Mouse (Mus musculus): ENCODE results near the gene Zfand3. TPM values are rescaled to one million over a fixed set of nuclear protein-coding genes. Genes with fewer than 3 reads are reported as not detected.

The Zfand3 gene
- polyA plus RNA-seq, 1 experiment: 682 TPM

DNA sequence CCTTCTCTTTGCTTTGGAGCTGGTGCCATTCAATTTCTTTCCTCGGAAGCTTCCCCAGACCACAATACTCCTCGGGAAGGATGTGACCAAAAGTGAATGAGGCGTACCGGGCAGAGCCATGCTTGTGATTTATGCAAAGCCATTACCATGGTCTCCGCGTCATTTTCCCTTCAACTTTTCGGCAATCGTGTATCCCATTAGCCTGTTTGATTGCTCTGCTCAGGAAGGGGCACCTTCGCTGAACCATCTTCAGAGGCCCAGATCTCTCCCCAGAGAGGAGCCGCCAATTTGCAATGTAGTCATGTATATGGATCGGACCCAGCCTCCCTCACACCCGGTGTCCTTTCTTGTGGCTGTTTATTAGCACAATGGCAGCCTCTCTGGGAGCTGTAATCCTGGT, 218.3 kb downstream of the Zfand3 start:
- H3K4me3 ChIP-seq (ENCODE audit: control insufficient read depth, low read depth, low read length): no peak overlapping the region
- H3K4me1 ChIP-seq (ENCODE audit: control insufficient read depth, insufficient read depth, low read length): no peaks in the 10 kb centered on the region
- no peaks in the 10 kb centered on the region for H3K27me3 ChIP-seq (ENCODE audit: control insufficient read depth, insufficient read depth, low read length)
- no peaks in the 10 kb centered on the region for H3K36me3 ChIP-seq (ENCODE audit: control insufficient read depth, insufficient read depth, low read length)
- H3K27ac ChIP-seq (ENCODE audit: control insufficient read depth, insufficient read depth, low read depth, low read length): no peak overlapping the region
- TF ChIP-seq CTCF (IDR thresholded peaks at IDR 0.05; ENCODE audit: control insufficient read depth, insufficient read depth, insufficient replicate concordance, low read depth, low read length): no peak
- TF ChIP-seq POLR2A (IDR thresholded peaks at IDR 0.05; ENCODE audit: control insufficient read depth, low read depth, low read length): no peak

DNA sequence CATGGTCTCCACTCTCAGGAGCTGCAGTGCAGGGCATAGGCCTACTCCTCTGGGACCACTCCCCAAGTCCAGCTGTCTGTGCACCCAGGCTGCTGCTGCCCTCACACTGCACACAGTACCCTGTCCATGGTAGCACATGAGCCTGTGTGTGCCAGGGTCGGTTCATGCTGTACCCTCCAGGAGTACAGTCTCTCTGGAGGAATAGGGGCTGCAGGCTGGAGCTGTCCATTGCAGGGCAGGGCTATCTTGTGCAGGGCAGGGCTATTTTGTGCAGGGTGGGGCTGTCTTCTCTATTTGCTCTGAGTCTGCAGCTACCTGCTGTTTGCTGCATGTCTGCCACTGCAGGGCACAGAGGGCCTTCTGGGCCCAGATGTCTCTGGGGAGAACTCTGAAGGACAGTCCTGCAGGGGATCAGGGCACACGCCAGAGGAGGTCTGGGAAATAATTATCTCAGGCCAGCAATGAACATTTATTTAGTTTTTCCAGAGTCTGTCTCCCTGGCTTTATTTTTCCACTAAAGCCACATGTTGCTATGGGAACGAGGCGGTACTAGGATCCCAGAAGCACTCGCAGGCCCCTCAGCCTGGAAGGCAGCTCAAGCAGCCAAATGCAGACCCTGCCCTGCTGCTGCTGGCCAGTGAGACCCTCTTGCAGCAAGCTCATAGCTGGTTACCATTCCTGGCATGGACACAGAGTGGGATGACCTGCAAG, 220.7 kb downstream of the Zfand3 start:
- TF ChIP-seq POLR2A (IDR thresholded peaks at IDR 0.05; ENCODE audit: control insufficient read depth, low read depth, low read length): no peak
- no peak for TF ChIP-seq CTCF (IDR thresholded peaks at IDR 0.05; ENCODE audit: control insufficient read depth, insufficient read depth, insufficient replicate concordance, low read depth, low read length)
- no peak overlapping the region for H3K27ac ChIP-seq (ENCODE audit: control insufficient read depth, insufficient read depth, low read depth, low read length)
- no peaks in the 10 kb centered on the region for H3K4me1 ChIP-seq (ENCODE audit: control insufficient read depth, insufficient read depth, low read length)
- no peak overlapping the region for H3K4me3 ChIP-seq (ENCODE audit: control insufficient read depth, low read depth, low read length)
- H3K36me3 ChIP-seq (ENCODE audit: control insufficient read depth, insufficient read depth, low read length): no peaks in the 10 kb centered on the region
- no peaks in the 10 kb centered on the region for H3K27me3 ChIP-seq (ENCODE audit: control insufficient read depth, insufficient read depth, low read length)

DNA sequence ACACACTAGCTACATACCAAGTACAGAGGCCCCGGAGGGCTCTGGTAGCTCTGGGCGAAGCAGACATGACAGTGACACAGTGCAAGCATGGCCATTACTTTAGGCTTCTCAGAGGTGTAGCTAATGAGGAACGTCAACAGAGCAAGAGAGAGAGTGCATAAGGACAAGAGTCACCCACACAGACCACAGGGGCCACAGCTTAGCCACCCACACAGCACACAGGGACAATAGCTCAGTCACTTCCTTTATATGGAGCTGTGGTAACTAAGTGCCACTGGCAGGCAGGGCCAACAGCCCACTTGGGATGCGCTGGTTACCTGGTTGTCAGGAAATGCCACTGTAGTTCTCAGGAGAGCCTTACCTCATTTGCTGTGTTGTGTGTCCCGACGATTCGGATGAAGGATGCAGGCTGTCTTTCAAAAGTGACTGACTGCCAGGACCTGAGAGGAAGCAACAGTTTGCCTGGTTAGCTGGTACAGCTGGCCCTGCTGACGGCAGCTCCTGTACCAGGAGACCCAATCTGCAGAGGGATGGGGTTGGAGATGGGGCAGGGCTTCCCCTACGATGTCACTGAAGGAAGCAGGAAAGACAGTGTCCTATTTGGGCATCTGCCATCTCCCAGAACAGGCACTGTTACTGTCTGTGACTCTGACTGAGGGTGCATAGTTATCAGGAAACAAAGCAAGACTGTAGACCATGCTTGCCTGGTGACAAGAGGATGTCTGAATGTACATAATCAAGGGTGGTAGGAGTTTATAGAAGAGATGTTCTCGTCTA, 224.1 kb downstream of the Zfand3 start:
- TF ChIP-seq CTCF (IDR thresholded peaks at IDR 0.05; ENCODE audit: control insufficient read depth, insufficient read depth, insufficient replicate concordance, low read depth, low read length) (no peak), POLR2A (IDR thresholded peaks at IDR 0.05; ENCODE audit: control insufficient read depth, low read depth, low read length) (no peak)
- H3K4me1 ChIP-seq (ENCODE audit: control insufficient read depth, insufficient read depth, low read length): peaks cover 7% of the 10 kb centered on the region
- H3K27ac ChIP-seq (ENCODE audit: control insufficient read depth, insufficient read depth, low read depth, low read length): no peak overlapping the region
- no peaks in the 10 kb centered on the region for H3K27me3 ChIP-seq (ENCODE audit: control insufficient read depth, insufficient read depth, low read length)
- no peaks in the 10 kb centered on the region for H3K36me3 ChIP-seq (ENCODE audit: control insufficient read depth, insufficient read depth, low read length)
- H3K4me3 ChIP-seq (ENCODE audit: control insufficient read depth, low read depth, low read length): no peak overlapping the region

DNA sequence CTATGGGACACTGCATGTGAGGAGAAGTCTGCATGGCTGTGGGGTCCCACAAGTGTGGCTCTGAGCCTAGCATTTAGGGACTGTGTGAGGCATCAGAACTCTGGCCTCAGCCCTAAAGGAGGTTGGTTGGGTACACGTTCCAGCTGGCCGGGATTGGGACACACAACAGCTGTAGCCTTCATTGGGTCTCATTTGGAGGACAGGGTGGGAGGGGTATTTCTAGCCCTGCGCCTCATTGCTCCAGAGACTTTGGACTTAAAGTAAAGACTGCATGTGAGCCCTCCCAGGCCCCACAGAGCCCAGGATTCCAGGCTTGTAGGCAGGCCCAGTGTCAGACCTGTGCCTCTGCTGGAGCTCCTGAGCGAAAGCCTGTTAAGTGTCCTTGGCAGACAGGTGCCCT, 225.9 kb downstream of the Zfand3 start:
- H3K4me1 ChIP-seq (ENCODE audit: control insufficient read depth, insufficient read depth, low read length): peaks cover 7% of the 10 kb centered on the region
- no peak overlapping the region for H3K27ac ChIP-seq (ENCODE audit: control insufficient read depth, insufficient read depth, low read depth, low read length)
- H3K4me3 ChIP-seq (ENCODE audit: control insufficient read depth, low read depth, low read length): no peak overlapping the region
- TF ChIP-seq CTCF (IDR thresholded peaks at IDR 0.05; ENCODE audit: control insufficient read depth, insufficient read depth, insufficient replicate concordance, low read depth, low read length): no peak
- TF ChIP-seq POLR2A (IDR thresholded peaks at IDR 0.05; ENCODE audit: control insufficient read depth, low read depth, low read length): no peak
- no peaks in the 10 kb centered on the region for H3K27me3 ChIP-seq (ENCODE audit: control insufficient read depth, insufficient read depth, low read length)
- H3K36me3 ChIP-seq (ENCODE audit: control insufficient read depth, insufficient read depth, low read length): no peaks in the 10 kb centered on the region

DNA sequence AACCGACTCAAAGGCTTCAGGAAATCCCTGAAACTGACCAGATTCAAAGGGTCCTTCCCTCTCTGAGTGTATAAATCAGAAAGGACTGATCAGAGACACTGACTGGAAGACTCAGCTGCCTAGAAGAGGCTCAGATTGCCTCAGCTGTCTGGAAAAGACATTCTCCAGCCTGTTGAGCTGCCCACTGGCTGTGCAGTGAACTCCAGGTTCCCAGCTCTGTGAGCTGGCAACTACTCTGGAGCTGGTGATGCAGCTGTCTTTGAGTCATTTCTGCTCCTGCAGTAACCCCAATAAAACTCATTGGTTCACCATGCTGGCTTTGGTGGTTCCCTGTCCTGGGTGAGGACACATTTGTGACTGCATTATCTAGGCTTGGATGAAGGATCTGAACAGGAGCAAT, 226.9 kb downstream of the Zfand3 start:
- TF ChIP-seq CTCF (IDR thresholded peaks at IDR 0.05; ENCODE audit: control insufficient read depth, insufficient read depth, insufficient replicate concordance, low read depth, low read length): no peak
- peaks cover 7% of the 10 kb centered on the region for H3K4me1 ChIP-seq (ENCODE audit: control insufficient read depth, insufficient read depth, low read length)
- H3K27me3 ChIP-seq (ENCODE audit: control insufficient read depth, insufficient read depth, low read length): no peaks in the 10 kb centered on the region
- no peaks in the 10 kb centered on the region for H3K36me3 ChIP-seq (ENCODE audit: control insufficient read depth, insufficient read depth, low read length)
- no peak overlapping the region for H3K4me3 ChIP-seq (ENCODE audit: control insufficient read depth, low read depth, low read length)
- no peak overlapping the region for H3K27ac ChIP-seq (ENCODE audit: control insufficient read depth, insufficient read depth, low read depth, low read length)

DNA sequence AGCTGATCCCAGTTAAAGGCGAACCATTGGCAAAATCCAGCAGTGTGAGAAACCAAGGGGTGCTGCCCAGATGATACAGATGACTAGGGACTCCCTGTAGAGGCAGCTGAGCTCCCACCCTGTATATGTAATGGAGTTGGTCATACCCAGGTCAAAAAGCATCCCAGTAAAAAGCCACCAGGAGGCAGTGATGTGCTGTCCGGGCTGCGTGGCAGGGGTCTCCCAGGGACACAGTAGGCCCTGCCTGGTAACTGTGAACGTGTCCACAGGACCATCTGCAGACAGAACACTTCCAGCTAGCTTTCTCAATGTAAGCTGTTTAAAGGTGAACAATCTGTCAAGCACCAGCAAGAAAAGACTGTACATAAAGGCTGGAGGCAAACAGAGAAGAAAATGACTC, 228.2 kb downstream of the Zfand3 start:
- H3K27ac ChIP-seq (ENCODE audit: control insufficient read depth, insufficient read depth, low read depth, low read length): no peak overlapping the region
- no peak overlapping the region for H3K4me3 ChIP-seq (ENCODE audit: control insufficient read depth, low read depth, low read length)
- H3K27me3 ChIP-seq (ENCODE audit: control insufficient read depth, insufficient read depth, low read length): no peaks in the 10 kb centered on the region
- H3K36me3 ChIP-seq (ENCODE audit: control insufficient read depth, insufficient read depth, low read length): no peaks in the 10 kb centered on the region
- TF ChIP-seq CTCF (IDR thresholded peaks at IDR 0.05; ENCODE audit: control insufficient read depth, insufficient read depth, insufficient replicate concordance, low read depth, low read length): no peak
- no peak for TF ChIP-seq POLR2A (IDR thresholded peaks at IDR 0.05; ENCODE audit: control insufficient read depth, low read depth, low read length)
- peaks cover 7% of the 10 kb centered on the region for H3K4me1 ChIP-seq (ENCODE audit: control insufficient read depth, insufficient read depth, low read length)

DNA sequence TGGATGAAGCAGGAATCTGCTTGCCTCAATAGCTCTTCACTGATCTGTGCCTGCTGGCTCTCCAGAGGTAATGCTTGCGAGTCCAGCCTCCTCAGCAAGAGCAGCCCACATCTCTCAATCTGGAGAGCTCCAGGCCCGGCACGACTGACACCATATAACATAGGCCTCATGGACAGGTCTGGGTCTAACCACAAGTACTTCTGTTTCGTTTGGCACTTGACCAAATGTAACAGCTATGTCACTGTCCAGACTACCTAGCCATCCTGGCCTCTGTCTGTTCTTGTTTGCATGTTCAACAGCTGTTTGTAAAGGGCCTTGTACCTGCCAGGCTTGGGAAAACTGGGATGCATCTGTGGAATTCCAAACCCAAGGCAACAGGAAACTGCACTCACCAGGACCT, 230.8 kb downstream of the Zfand3 start:
- TF ChIP-seq CTCF (IDR thresholded peaks at IDR 0.05; ENCODE audit: control insufficient read depth, insufficient read depth, insufficient replicate concordance, low read depth, low read length) (no peak), POLR2A (IDR thresholded peaks at IDR 0.05; ENCODE audit: control insufficient read depth, low read depth, low read length) (no peak)
- Histone ChIP-seq H3K4me3 (ENCODE audit: control insufficient read depth, low read depth, low read length) (no peak overlapping the region), H3K27me3 (ENCODE audit: control insufficient read depth, insufficient read depth, low read length) (no peaks in the 10 kb centered on the region), H3K27ac (ENCODE audit: control insufficient read depth, insufficient read depth, low read depth, low read length) (no peak overlapping the region), H3K4me1 (ENCODE audit: control insufficient read depth, insufficient read depth, low read length) (peaks cover 7% of the 10 kb centered on the region), H3K36me3 (ENCODE audit: control insufficient read depth, insufficient read depth, low read length) (no peaks in the 10 kb centered on the region)
